In genomic region chr1:37478416-37478815, GRCm38 (mm10) we compare ENCODE assay signal across 10 mouse cellular contexts. TPM values are rescaled to one million over a fixed set of nuclear protein-coding genes. Genes with fewer than 3 reads are reported as not detected.
DNase-seq lines count a peak whose midpoint lies in the region; ATAC-seq and TF ChIP-seq lines count a peak whose summit lies in the region.
"Had no signal": no experiment of that assay in that cellular context is flagged by ENCODE, and none has a peak within 500 bp of the region (broad histone marks: within the 10 kb centered on the region; RNA-seq: fewer than 3 reads in every experiment).

No protein-coding gene starts in this region.

- H3K9ac ChIP-seq in heart, adult 2 months (ENCODE audit: low read depth, low read length) = no peak overlapping the region
- peak overlapping the region; percentile 54 for H3K9ac ChIP-seq in liver, embryonic 16.5 days (ENCODE audit: low read depth, low read length)
- H3K9ac ChIP-seq: embryonic facial prominence, embryonic 12.5 days had no signal

- 7% methylated on average over 7 of the region's 7 CpGs for WGBS in heart, adult 2 months
- WGBS in liver, embryonic 16.5 days (ENCODE audit: insufficient replicate concordance) = 11% methylated on average over 7 of the region's 7 CpGs
- 83% methylated on average over 7 of the region's 7 CpGs for WGBS in limb, embryonic 10.5 days

- no peak for TF ChIP-seq POLR2A in heart, adult 2 months (IDR thresholded peaks at IDR 0.05; ENCODE audit: insufficient read depth, low read depth, low read length)

- peaks cover 6% of the 10 kb centered on the region for H3K4me1 ChIP-seq in heart, adult 2 months (ENCODE audit: control insufficient read depth, insufficient read depth, low read length)
- H3K4me1 ChIP-seq in liver, embryonic 16.5 days (ENCODE audit: control insufficient read depth, low read depth, low read length) = peaks cover 36% of the 10 kb centered on the region
- H3K4me1 ChIP-seq in limb, embryonic 10.5 days = no peaks in the 10 kb centered on the region
- H3K4me1 ChIP-seq: embryonic facial prominence, embryonic 12.5 days had no signal

- TF ChIP-seq CTCF in heart, adult 2 months (IDR thresholded peaks at IDR 0.05) = 0 out of 2 replicates have a peak, but pooled peaks have one; percentile 15

- H3K4me2 ChIP-seq in liver, embryonic 16.5 days (ENCODE audit: low read depth, low read length) = peak overlapping the region; percentile 59
- H3K4me2 ChIP-seq: embryonic facial prominence, embryonic 12.5 days had no signal

- H3K4me3 ChIP-seq in heart, adult 2 months = no peak overlapping the region
- peak overlapping the region; percentile 54 for H3K4me3 ChIP-seq in liver, embryonic 16.5 days (ENCODE audit: low read depth, low read length)
- H3K4me3 ChIP-seq in limb, embryonic 10.5 days = no peak overlapping the region
- H3K4me3 ChIP-seq: embryonic facial prominence, embryonic 12.5 days had no signal

- intact Hi-C loops in heart, adult 2 months (cut with DNase I) = loop anchor here (10.0 kb wide), 1 partner anchor 56 kb away; no protein-coding TSS in a partner anchor
- intact Hi-C loops in heart, postnatal 25 days (cut with DNase I) = loop anchor here (5.0 kb wide), 1 partner anchor 59 kb away; no protein-coding TSS in a partner anchor

- TF ChIP-seq EP300 in heart, adult 2 months (IDR thresholded peaks at IDR 0.05; ENCODE audit: insufficient read depth, low read depth, low read length) = no peak

- H3K27ac ChIP-seq in heart, adult 2 months = peak overlapping the region; percentile 12; the same call in 1 of the 2 replicates
- H3K27ac ChIP-seq in liver, embryonic 16.5 days (ENCODE audit: low read length) = peak overlapping the region; percentile 72
- H3K27ac ChIP-seq in limb, embryonic 10.5 days = no peak overlapping the region
- H3K27ac ChIP-seq: embryonic facial prominence, embryonic 12.5 days had no signal

- no peaks in the 10 kb centered on the region for H3K27me3 ChIP-seq in heart, adult 2 months (ENCODE audit: control insufficient read depth, insufficient read depth, low read length)
- H3K27me3 ChIP-seq in liver, embryonic 16.5 days (ENCODE audit: control insufficient read depth, insufficient read depth, low read depth, low read length) = no peaks in the 10 kb centered on the region
- no peaks in the 10 kb centered on the region for H3K27me3 ChIP-seq in limb, embryonic 10.5 days (ENCODE audit: low read depth, poor library complexity, severe bottlenecking)
- H3K27me3 ChIP-seq: embryonic facial prominence, embryonic 12.5 days had no signal

- peaks cover 3% of the 10 kb centered on the region; the same call in 1 of the 2 replicates for H3K36me3 ChIP-seq in heart, adult 2 months (ENCODE audit: control insufficient read depth, insufficient read depth, low read length)
- no peaks in the 10 kb centered on the region for H3K36me3 ChIP-seq in liver, embryonic 16.5 days (ENCODE audit: control insufficient read depth, insufficient read depth)
- H3K36me3 ChIP-seq in limb, embryonic 10.5 days = no peaks in the 10 kb centered on the region
- H3K36me3 ChIP-seq: embryonic facial prominence, embryonic 12.5 days had no signal

- H3K79me2 ChIP-seq in heart, adult 2 months (replicated peaks; ENCODE audit: control insufficient read depth, insufficient read depth, low read length) = no peaks in the 10 kb centered on the region

- H3K9me3 ChIP-seq in liver, embryonic 16.5 days (replicated peaks; ENCODE audit: control insufficient read depth, low read length) = no peaks in the 10 kb centered on the region
- H3K9me3 ChIP-seq in limb, embryonic 10.5 days (replicated peaks) = no peaks in the 10 kb centered on the region
- H3K9me3 ChIP-seq: embryonic facial prominence, embryonic 12.5 days had no signal

- DNase-seq in heart, adult 2 months = no peak
- DNase-seq in heart, postnatal 25 days (ENCODE audit: low spot score) = no peak
- DNase-seq in CD4-positive, CD25-positive, alpha-beta regulatory T cell, adult 2 months (ENCODE audit: low read depth, low spot score) = peak; percentile 49
- peak; percentile 90 for DNase-seq in c-Kit-positive CD71-positive TER-119-positive erythroid progenitor cells, embryonic 14.5 days (ENCODE audit: low spot score)
- DNase-seq in limb, embryonic 10.5 days (ENCODE audit: low spot score) = no peak
- DNase-seq in neural tube, embryonic 10.5 days (ENCODE audit: extremely low spot score, low spot score) = no peak
- DNase-seq: adrenal gland, postnatal 25 days had no signal

- peak; percentile 85 for ATAC-seq in liver, embryonic 16.5 days (ENCODE audit: low read depth)
- ATAC-seq in cerebellum, adult (ENCODE audit: insufficient number of reproducible peaks, low FRiP score, low TSS enrichment) = no peak

RNA-seq across cellular contexts. Expression of gene Unc50, which starts 48.5 kb away (rescaled TPM):
- total RNA-seq in heart, adult 2 months (2021) = 10 to 100 TPM; 32.0 to 33.6 TPM
- 25.6 and 58.9 TPM in 2 replicates for polyA plus RNA-seq in heart, adult 2 months (2012; rRNA removed)
- total RNA-seq in heart, postnatal 25 days (2021) = 10 to 100 TPM; 28.3 to 34.2 TPM
- polyA plus RNA-seq in liver, embryonic 16.5 days (2015; fragmentation: Nextera tagmentation; extraction: Ambion mirVana) = 63.1 and 64.0 TPM in 2 replicates
- polyA plus RNA-seq in limb, embryonic 10.5 days (2016; fragmentation: Nextera tagmentation; extraction: Ambion mirVana) = 102 and 115 TPM in 2 replicates

RNA-seq across cellular contexts. Expression of gene Coa5, which starts 48.5 kb away (rescaled TPM):
- total RNA-seq in heart, adult 2 months (2021) = 100 to 1,000 TPM in 1 of 2 experiments, 10 to 100 TPM in 1; 97.3 to 106 TPM
- polyA plus RNA-seq in heart, adult 2 months (2012; rRNA removed) = 100 and 178 TPM in 2 replicates
- 100 to 1,000 TPM in 1 of 2 experiments, 10 to 100 TPM in 1; 99.1 to 103 TPM for total RNA-seq in heart, postnatal 25 days (2021)
- 24.3 and 25.0 TPM in 2 replicates for polyA plus RNA-seq in liver, embryonic 16.5 days (2015; fragmentation: Nextera tagmentation; extraction: Ambion mirVana)
- 57.5 and 63.1 TPM in 2 replicates for polyA plus RNA-seq in limb, embryonic 10.5 days (2016; fragmentation: Nextera tagmentation; extraction: Ambion mirVana)

Comparison
In these comparisons a context has a peak if more than half of its experiments do, and no peak if none do; other contexts are left out.
1. DNase-seq: peak in CD4-positive, CD25-positive, alpha-beta regulatory T cell, adult 2 months (single experiment) and c-Kit-positive CD71-positive TER-119-positive erythroid progenitor cells, embryonic 14.5 days (single experiment); none in heart, adult 2 months (0 of 2), heart, postnatal 25 days (single experiment), limb, embryonic 10.5 days (single experiment) and neural tube, embryonic 10.5 days (single experiment).